Mouse (Mus musculus): ENCODE measurements at regions not wholly inside any gene's neighbourhood (a gene's known extent, or its start where the extent isn't known, plus 50 kb on each side); places are given as distances from the start of the nearest gene placed in this dataset.

DNA sequence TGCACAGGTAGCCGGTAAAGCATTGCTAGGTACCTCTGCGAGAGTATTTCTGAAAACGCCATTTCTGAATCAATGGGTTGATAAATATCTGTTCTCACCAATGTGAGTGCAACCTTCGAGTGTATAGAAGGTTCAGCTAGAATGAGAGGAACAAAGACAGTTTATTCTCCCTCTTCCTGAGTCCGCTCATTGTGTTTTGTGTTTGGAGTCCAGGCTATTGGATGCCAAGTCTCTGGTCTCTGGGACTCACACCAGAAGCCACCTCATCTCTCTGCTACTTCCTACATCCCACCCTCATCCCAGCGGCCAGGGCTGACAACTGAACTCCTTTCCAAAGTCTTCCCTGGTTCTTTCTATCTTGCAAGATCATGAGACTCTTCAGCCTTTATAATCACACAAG lies 62.7 kb downstream of the Lrrc30 start:
- no peak for DNase-seq (ENCODE audit: low spot score)

DNA sequence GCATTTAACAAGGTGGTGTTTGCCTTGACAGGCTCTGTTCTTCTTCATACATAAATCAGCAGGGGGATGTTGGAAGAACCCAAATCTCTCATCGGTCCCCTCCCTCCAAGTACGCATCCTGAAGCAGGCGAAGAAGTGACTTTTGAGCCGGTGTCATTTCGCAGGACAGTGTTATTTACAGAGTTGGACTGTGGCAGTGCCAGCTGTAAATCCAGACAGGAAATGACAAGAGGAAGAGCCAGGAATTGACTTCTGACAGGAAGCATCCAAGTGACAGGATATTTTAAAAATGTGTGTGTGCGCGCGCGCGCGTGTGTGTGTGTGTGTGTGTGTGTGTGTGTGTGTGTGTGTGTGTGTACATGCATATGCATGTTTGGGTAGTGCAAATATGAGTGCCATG lies 66.3 kb downstream of the Lrrc30 start:
- no peak for DNase-seq (ENCODE audit: low spot score)

DNA sequence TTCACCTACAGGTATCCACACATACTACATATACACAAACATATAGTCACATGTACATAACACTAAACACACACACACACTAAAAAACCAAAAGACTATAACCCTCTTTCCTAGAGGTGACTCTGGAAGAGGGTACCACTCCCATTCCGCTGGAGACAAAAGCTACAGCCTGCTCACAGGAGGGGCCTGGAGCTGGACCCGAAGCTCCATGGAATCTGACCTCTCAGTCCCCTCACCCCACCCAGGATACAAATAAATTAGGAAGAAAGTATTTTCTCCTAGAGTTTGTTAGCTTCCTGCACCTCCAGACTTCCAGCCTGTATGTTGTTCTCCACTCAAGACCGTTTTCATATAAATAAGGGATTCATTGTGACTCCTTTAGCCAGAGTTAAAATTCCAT lies 66.8 kb downstream of the Lrrc30 start:
- DNase-seq (ENCODE audit: low spot score), result no peak

DNA sequence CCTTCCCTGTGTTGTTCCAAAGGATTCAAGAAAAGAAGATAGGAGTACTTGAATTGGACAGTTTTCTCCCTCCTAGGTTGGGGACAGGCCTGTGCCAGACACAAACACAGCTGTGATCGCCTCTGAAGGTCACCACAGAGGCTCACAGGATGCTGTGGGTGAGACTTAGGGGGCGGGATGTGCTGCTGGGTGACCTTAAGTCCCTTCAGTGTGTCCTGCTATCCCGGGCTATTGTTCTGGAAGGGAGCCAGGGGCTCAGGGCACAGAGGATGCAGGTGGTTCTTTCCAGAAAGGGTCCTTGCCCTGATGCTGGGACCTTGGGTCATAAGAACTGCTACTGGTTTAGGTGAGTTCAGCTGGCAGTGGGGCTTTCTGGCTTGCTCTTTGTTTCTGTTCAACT lies 67.7 kb downstream of the Lrrc30 start:
- DNase-seq (ENCODE audit: low spot score), result no peak

DNA sequence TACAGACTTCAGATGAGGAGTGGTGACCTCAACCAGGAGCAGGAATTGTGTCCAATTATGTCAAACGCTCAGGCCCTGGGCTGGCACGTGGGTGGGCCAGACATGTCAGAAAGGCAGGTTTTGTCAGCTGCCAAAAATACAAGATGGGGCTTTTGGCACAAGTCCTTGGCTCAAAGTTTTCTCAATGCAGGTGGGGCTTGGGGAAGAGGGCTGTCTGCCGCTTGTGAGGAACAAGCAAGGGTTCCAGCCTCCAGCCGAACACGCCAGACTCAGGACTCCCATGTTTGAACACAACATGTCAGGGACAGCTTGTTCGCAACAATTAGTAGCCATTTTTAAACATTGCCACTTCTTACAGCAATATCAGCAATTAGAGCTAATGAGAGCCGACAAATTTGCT lies 69.5 kb downstream of the Lrrc30 start:
- no peak for DNase-seq (ENCODE audit: low spot score)

DNA sequence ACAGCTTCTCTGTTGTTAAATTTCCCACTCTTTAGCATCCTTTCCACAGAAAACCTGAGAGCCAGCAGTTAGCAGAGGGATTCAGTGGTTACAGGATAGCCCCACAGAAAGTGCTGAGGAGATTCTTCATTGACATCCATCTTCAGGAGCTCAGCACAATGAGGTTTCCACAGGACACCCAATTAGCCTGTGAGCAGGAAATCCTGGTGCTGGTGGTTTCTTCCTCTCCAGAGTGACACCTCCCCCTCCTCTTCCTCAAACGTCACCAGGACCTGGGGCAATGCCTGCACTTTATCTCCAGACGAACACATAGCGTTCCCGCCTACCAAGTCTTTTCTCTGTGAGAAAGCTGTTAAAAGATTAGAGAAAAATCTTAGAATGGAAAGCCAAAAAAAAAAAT lies 70.7 kb downstream of the Lrrc30 start:
- no peak for DNase-seq (ENCODE audit: low spot score)

DNA sequence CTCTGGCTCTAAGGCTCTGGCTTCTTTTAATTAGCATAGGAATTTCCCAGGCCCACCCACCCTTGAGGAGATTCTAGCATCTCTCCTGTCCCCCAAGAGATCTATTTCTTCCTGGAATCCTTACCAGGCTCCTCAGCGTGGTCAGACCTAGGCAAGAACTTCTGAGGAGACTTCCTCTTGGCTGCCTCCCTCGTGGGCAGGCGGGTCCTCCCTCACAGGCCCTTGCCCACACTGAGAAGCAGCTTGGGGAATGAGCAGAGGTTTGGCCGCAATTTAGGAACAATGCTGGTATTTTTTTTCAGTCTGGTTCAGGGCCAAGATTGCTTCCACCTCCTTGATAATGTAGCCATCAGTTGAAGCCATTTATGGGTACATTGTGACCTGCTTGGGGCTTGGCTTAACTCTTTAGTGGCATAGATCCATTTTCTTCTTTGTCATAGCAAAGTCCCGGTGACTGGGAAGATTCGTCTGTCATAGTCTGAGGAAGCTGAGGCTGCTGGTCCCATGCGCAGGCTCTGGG lies 75.1 kb downstream of the Lrrc30 start:
- DNase-seq (ENCODE audit: low spot score), result no peak

DNA sequence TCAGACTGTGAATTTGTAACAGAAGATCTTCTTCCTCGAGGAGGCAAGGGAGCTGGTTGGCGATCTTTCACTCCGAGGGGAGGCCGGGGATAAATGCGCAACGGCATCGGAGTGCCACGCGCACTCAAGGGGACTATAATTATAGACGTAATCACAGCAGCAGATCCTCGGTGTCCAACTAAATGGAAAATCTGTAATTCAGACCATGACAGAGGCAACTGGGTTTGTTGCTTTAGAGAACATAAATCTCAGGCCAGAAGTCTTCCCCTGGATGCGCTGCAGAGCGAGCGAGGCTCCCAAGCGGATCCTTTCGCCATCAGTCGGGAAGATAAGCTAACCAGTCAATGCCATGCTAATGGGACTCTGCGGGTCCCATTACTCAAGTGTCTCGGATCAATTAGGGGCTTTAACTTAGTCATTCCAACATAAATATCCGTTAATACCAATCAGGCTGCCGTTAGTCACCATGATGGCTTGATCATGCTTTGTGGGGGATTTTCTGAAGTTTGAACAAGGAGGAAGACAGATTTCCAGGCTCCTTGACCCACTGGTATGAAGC lies 79.9 kb downstream of the Lrrc30 start:
- no peak for DNase-seq (ENCODE audit: low spot score)

DNA sequence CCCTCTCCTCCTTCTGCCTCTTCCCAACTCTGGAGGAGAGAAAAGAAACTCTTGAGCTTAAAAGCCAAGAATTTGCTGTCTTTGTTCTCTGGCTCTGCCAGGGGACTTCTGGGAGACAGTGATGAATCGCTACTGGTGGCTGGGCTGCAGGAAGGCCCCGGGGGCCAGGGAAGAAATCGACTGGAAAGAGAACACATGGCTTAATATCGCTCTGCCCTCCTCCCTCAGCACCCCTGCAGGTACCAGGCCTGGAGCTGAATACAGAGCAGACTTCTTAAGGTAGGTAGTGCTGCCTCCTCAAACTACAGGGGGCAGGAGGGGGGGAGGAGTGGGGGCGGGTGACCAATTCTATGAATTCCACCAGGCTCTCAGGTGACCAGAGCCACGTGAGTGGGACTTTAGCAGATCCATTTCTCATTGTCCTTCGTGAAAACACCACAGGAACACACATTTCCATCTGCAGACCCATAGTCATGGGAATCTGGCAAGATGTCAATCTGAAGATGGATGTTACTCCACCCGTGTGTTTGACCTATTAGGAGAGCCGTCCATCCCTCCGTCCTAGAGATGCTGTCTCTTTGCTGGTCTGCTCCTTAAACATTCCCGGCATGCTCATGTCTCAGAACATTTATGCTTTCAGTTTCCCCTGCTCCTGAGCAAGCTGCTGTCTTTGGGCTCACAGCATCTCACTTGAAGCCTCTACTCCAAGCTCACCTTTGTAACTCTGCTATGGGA lies 83.4 kb downstream of the Lrrc30 start:
- DNase-seq (ENCODE audit: low spot score), result no peak

DNA sequence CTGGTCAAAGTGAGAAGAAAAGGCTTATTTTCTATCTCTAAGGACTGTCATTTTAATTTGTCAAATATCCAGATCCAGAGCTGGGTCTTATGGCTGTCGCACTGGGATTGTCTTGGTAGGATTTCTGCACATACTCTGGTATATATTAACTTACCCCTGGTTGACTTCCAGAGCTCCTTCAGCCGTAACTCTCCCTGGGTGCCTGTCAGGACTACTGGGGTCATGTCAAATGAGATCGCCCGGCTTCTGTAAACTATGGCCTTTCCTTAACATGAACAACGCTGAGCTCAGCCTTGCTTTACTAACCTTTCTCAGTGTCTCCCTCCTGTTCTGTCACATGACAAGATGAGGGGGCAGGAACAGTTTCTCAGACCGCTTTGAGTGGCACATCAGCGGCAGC lies 88.1 kb downstream of the Lrrc30 start:
- no peak for DNase-seq (ENCODE audit: low spot score)

DNA sequence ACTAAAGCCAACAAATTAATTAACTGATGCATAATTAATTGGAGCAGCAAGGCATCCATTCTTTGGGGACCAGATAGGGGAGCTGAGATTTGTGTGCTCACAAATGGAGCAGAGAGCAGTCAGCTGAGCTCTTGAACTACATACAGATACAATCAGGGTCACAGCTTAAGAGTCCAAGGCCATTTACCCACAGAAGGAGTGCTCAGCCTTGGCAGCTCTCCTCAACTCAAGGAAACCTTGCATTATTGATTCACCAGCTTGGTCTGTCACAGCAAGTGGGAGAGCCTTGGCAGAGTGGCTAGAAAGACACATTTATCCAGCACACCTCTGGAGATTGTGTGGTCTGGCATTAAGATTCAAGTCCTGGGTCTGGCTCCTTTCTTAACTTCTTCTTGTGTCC lies 100.2 kb downstream of the Lrrc30 start:
- DNase-seq (ENCODE audit: low spot score), result no peak

DNA sequence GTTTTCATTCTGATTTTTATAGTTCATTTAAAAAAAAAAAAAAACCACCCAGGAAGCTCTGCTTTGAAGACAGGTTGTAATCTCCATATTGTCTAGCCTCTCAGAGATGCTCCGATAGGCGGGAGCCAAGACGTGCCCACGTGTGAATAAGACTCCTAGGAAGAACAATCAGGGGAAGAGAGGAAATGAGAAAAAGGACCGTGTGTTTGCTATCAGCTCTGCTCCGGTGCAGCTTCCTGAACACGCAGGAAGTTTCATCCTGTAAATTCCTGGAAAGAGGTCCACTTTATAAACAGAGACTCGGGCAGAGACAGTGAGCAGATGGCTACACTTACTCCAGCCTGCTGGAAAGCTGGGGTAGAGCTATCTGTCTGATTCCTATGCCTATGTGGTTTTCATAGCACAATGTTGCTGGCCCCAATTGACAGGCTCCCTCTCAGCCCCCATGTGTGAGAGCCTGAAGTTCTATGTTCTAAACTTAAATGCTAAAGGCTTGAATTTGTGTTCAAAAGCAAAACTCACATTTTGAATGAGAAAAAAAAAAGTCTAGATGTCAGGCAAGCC lies 111.6 kb downstream of the Lrrc30 start:
- DNase-seq (ENCODE audit: low spot score), result no peak

DNA sequence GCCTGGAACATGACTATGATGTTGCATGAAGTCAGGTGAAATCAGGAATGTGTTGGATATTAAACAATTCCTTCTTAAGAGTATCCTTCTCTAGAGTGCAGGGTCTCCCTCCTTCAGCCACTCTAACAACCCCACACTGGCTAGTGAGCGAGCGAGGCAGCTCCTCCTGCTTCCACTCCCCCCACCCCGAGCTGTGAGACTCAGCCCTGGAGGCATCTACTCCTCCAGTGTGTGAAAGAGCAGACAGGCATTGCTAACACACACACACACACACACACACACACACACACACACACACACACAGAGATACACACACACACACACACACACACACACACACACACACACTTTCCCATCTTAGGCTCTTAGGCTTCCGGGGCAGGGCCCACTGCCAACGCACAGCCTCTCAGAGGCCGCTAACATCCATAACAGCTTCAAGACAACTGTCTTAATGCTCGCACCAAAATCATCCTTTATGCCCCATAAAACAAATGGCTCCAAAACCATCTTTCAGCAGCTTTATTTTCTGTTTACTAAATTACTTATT lies 116.8 kb downstream of the Lrrc30 start:
- DNase-seq (ENCODE audit: low spot score), result no peak

DNA sequence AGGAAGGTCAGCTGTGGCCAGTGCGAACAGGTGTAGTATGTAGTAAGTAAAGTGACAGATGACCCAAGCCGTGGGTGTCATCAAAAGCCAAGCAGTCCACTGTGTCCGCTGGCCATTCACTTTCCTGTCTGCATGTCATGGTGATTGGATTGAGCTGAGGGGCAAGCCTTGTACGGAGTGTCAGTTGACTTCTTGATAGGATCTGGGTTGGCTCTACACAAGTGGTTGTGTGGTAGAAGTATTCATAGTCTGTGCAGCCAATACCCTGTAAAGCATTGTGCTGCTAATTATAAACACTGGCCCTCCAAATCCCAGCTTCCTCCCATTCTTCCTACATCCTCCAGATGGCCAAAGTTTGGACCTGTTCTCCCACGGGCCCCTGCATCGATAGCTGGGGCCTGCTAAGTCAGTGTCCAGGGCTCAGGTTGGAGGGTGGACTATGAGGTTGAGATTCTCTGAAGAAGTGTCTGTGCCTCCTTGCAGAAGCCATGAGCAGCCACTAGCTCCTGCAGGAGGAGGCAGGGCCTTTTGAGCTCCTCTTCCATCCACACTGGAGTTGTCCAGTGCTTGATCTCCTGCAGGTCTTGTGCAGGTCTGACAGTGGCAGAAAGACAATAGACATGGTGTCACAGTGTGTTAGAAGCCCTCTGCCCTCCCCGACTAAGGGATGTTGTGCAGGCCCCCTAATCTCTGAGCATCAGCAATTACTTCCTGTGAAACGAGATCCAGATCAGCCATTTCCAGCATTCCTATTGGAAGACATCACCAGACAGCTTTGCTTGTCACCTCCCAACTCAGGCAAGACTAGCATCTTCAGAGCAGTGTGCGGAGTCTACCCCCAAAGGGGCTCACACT lies 117.9 kb downstream of the Lrrc30 start:
- no peak for DNase-seq (ENCODE audit: low spot score)

DNA sequence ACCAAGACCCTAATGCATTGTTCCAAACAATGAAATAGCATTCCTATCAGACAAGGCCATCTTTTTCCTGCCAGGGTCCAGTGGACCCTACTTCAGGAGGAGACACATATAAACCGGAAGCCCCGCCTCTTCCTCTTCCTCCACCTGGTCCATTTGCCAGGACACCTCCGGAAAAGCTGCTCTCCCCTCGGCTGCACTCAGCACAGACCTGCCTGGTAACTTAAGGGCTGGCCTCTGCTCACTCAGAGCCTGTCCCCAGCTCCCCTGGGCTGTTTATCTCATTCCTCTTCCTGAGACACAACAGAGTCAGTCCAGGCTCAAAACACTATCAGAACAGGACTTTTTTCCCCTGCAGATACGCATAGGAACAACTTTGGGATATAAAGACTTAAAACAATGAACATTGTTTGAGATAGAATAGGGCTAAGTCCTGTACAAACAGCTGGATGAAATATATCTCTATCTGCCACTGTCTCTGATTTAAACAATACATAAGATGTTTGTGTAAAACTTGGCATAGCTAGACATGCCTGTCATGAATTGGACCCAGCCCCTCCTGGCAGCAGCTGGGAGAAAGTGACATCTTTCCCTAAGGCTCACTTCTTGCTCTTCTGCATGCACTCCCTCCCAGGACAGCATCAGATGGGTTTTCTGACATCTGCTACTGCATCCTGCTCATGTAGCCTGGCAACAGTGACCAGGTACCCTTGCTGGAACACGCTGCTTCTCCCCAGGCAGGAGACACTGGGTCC lies 119.6 kb downstream of the Lrrc30 start:
- no peak for DNase-seq (ENCODE audit: low spot score)

DNA sequence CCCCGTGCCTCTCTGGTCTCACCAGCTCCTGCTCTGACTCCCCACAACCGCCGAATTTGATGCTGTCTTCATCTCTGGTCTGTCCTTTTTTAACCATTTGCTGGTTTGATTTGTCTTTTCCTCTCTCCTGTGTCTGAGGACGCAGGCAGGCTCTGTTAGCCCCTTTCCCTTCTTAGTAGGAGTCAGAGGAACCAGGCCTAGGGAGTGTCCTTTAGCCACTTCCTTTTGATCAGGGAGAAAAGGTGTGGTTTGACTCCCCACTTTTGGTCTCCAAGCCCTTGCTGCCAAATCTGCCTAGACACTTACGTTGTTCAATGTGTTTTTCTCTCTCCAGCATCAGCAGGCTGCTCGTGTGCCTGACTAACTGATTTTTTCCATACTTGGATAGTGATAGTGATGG lies 120.5 kb downstream of the Lrrc30 start:
- no peak for DNase-seq (ENCODE audit: low spot score)

DNA sequence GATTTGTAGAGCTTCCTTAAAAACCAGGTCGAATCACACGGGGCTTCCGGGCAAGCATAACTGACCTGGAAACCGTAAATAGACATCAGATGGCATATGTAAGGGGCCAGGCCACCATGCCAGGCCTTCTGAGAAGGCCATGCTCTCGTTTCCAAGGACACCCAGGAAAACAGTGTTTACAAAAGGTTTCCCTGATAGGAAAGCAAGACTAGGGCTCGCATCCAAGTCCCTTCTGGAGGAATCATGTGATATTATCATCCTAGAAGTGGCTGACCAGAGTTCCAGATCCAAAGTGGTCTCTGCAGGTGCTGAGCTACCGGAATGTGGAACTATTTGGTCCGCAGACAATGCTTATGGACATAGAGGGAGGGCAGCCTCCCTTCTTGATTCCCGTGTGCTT lies 122.6 kb downstream of the Lrrc30 start:
- no peak for DNase-seq (ENCODE audit: low spot score)

DNA sequence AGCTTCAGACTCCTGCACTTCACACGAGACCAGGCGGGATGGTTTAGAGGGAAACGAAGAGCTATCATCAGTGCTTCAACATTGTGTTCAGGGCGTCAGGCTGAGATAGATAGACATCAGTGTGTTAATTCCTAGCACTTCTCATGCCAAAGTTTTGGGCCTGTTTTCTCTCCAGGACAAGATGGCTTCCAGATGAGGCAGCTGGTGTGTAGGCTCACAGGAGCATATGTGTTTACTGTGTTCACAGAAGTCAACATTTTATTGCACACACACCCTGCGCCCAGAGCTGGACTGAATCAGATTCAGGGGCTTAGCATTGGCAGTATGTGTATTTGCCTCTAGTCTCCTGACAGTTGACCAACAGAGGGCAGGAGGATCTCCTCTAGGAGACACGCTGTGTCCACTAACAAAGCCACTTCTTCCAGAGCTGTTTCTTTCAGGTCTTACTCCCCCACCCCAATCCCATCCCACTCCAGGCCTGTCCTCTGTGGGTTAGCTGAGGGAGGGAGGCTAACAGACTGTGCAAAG lies 123.4 kb downstream of the Lrrc30 start:
- DNase-seq (ENCODE audit: low spot score), result peak; percentile 53

DNA sequence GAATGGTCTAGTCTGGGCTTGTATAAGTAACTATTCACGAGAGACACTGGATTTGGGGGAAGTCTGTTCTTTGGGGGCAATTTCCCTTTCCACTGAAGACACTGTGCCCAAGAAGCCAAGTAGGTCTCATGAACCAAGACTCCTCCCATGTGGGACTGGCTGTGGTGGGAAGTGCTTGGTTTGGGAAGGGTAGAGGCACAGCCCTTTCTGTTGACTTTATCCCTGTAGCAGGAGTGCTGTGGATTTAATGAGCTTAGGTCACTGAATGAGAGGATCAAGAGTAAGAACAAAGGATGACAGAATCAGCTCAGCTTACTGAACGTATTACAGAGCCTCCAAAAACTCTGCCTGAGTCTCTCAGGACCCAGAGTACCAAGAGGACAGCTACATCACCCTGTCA lies 124.2 kb downstream of the Lrrc30 start:
- DNase-seq (ENCODE audit: low spot score), result no peak

DNA sequence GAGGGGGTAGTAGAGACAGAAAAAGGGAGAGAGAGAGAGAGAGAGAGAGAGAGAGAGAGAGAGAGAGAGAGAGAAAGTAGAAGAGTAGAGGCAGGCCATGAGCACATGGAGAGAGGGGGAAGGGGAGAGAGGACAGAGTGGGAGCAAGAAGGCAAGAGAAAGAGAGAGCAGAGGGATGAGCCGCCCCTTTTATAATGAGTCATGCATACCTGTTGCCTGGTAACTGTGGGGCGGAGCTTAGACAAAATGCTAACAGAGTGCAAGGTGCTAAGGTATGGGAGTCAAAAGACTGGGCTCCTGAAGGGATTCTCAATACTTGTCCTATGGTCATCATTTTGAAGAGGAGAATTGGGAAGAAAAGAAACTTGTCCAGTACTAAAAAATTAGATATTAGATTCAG lies 126.1 kb downstream of the Lrrc30 start:
- DNase-seq (ENCODE audit: low spot score), result no peak

DNA sequence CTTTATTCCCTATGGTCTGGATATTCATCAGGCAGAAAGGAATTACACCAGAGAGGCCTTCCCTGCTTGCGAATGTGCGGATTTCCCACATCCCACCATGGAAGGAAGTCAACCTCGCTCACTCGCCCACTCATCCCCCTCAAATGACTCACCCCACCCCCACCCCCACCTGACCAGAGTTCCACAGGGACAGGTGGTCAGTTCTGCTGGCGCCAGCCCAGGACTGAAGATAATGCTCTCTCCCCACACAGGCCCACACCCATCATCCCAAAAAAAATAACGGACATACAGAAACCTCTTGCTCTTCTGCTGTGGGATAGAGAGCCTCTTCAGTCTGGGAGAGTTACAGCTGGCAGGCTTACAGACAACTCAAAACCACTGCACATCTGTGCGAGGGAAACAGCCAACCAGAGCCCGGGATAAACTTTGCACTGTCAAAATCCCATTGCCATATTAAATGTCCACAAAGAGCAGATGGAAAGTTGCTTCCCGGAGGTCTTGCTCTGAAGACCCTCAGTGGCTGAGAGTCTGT lies 128.0 kb downstream of the Lrrc30 start:
- no peak for DNase-seq (ENCODE audit: low spot score)

All from layer of hippocampus, adult 11-12 months (tissue).